Mouse (Mus musculus): ENCODE measurements around the gene Wdr76.
"Not testable (repeated sequence)": the region's sequence is repeated elsewhere in the genome, so short reads cannot be mapped to it uniquely, and the experiment has no call there.

Wdr76 gene

GRCm38 (mm10) chr2:121518106-121518505, 11.6 kb downstream of the Wdr76 start:
- in situ Hi-C loops (cut with MboI, MseI): no loop called here

- in situ Hi-C loops (cut with MboI, MseI): not testable (repeated sequence)
Observed at GRCm38 (mm10) chr2:121518711-121519110, 12.2 kb downstream of the Wdr76 start.

GRCm38 (mm10) chr2:121522006-121522405, 15.5 kb downstream of the Wdr76 start:
- in situ Hi-C loops (cut with MboI, MseI): no loop called here

DNA sequence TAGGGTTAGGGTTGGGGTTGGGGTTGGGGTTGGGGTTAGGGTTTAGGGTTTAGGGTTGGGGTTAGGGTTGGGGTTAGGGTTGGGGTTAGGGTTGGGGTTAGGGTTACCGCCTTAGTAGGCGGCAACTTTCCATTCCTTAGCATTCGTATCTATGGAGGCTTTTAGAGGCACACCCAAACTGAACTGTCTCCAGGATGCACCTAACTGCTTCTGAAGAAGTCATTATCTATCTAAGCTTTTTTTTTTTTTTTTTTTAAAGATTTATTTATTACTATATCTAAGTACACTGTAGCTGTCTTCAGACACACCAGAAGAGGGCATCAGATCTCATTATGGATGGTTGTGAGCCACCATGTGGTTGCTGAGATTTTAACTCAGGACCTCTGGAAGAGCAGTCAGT, 16.3 kb downstream of the Wdr76 start:
- in situ Hi-C loops (cut with MboI, MseI): not testable (repeated sequence)

DNA sequence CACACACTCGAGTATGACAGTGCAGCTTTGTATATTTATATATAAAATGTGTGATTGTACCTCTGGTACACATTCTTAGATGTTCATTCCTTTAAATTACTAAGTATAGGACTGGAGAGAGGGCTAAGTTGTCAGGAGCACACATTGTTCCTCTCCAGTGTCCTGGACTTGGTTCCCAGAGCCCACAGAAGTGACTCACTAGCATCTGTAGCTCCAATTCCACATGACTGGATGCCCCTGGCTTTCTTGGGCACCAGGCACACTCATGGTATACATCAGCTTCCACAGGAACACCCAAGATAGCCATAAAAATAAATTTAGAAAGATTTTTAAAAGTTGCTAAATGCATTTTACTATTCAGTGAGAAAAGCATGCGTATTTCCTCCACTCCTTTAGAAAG, 18.5 kb downstream of the Wdr76 start:
- in situ Hi-C loops (cut with MboI, MseI): loop anchor here (5.0 kb wide), 1 partner anchor 38 kb away; no protein-coding TSS in a partner anchor

- in situ Hi-C loops (cut with MboI, MseI): no loop called here
Observed at GRCm38 (mm10) chr2:121544829-121545228, 38.3 kb downstream of the Wdr76 start.

- in situ Hi-C loops (cut with MboI, MseI): no loop called here
Observed at GRCm38 (mm10) chr2:121549630-121550029, 43.1 kb downstream of the Wdr76 start.

DNA sequence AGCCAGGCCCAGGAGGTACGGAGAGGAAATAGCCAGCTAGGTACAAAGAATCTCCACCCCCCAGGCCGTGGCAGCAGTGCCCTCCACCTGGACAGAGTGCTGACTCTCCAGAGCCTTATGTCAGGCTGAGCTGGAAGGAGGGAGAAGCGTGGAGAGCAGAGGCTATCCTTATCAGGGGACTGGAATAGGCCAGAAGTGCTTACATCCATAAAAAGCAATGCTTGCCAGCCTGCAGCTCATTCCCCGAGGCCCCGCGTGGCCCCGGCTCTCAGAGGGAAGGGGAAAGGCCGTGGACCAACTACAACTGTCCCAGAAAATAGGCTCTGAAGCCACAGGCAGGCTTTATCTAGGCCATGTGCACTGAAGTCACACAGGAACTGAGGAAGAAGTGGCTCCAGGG, 44.7 kb downstream of the Wdr76 start:
- in situ Hi-C loops (cut with MboI, MseI): no loop called here

GRCm38 (mm10) chr2:121563117-121563516, 56.6 kb downstream of the Wdr76 start:
- in situ Hi-C loops (cut with MboI, MseI): loop anchor here (5.0 kb wide), 1 partner anchor 64 kb away; no protein-coding TSS in a partner anchor

- in situ Hi-C loops (cut with MboI, MseI): loop anchor here (5.0 kb wide), 1 partner anchor 266 kb away; no protein-coding TSS in a partner anchor
Observed at GRCm38 (mm10) chr2:121565911-121566310, 59.4 kb downstream of the Wdr76 start.

GRCm38 (mm10) chr2:121570049-121570448, 63.5 kb downstream of the Wdr76 start:
- in situ Hi-C loops (cut with MboI, MseI): no loop called here

GRCm38 (mm10) chr2:121570999-121571655, 64.6 kb downstream of the Wdr76 start:
- in situ Hi-C loops (cut with MboI, MseI): no loop called here

- in situ Hi-C loops (cut with MboI, MseI): no loop called here
Observed at GRCm38 (mm10) chr2:121571780-121572179, 65.3 kb downstream of the Wdr76 start.

DNA sequence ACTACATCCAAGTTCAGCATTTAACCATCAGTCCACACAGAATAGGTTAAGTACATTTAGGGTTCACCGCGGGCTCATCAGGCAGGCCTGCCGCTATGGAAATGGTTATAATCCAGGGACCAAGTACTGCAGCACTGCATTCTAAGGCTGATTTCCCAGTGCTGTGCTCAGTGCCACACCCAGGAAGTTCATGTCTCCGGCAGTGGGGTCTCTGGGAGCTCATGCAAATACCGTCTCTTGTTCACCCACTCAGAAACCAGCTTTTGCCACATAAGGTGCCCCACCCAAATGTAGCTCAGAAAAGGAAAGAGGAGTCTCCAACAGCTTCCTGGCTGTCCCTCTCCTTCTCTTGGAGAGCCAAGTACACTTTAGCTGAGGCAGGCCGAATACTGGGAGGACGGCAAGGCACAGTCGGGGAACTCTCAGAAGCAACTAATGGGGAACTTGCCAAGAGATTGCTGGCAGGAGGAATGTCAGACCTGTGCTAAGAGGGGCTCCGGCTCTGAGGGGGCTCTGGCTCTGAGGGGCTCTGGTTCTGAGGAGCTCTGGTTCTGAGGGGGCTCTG, 67.6 kb downstream of the Wdr76 start:
- in situ Hi-C loops (cut with MboI, MseI): no loop called here

GRCm38 (mm10) chr2:121575741-121576201, 69.2 kb downstream of the Wdr76 start:
- in situ Hi-C loops (cut with MboI, MseI): no loop called here

- in situ Hi-C loops (cut with MboI, MseI): no loop called here
Observed at GRCm38 (mm10) chr2:121582809-121583376, 76.4 kb downstream of the Wdr76 start.

- in situ Hi-C loops (cut with MboI, MseI): no loop called here
Observed at GRCm38 (mm10) chr2:121583468-121584116, 77.1 kb downstream of the Wdr76 start.

DNA sequence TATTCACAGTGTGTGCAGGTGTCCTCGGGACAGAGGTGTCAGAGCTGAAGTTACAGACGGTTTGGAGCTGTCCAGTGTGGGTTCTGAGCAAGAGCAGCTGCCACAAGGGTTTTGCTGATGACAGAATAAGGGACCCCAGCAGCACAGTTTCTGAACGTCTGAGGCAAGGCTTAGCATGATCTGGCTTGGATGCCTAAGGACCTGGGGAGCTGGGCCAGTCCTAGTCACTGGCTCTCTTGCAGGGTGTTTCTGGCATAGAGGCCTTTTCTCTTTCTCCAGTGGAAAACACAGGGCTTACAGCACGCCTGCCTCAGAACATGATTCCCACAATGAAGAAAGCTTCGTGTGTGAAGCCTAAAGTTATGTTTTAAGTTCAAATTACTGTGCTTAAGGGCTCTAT, 78.2 kb downstream of the Wdr76 start:
- in situ Hi-C loops (cut with MboI, MseI): no loop called here

- in situ Hi-C loops (cut with MboI, MseI): no loop called here
Observed at GRCm38 (mm10) chr2:121587523-121588308, 81.2 kb downstream of the Wdr76 start.

GRCm38 (mm10) chr2:121588309-121588694, 81.8 kb downstream of the Wdr76 start:
- in situ Hi-C loops (cut with MboI, MseI): no loop called here

GRCm38 (mm10) chr2:121594131-121594530, 87.6 kb downstream of the Wdr76 start:
- in situ Hi-C loops (cut with MboI, MseI): no loop called here
